Mouse (Mus musculus) heart, adult 18-20 months (tissue): ENCODE results near the gene Enpep. TPM values are rescaled to one million over a fixed set of nuclear protein-coding genes. Genes with fewer than 3 reads are reported as not detected.

Experiments
- DNase-seq, 2 experiments: peaks; one replicate each; pipeline ENCODE4 v3.0.0; 2021 to 2022; ENCODE audit warnings: mixed read lengths in 1 of 2
- total RNA-seq, 2 experiments: library from RNA; stranded (reverse); gene quantifications; 2 replicates each; pipeline ENCODE4 v1.2.3; 2021

The Enpep gene
- total RNA-seq, 2 experiments from 2014 or later: 5.5 to 6.5 TPM

DNA sequence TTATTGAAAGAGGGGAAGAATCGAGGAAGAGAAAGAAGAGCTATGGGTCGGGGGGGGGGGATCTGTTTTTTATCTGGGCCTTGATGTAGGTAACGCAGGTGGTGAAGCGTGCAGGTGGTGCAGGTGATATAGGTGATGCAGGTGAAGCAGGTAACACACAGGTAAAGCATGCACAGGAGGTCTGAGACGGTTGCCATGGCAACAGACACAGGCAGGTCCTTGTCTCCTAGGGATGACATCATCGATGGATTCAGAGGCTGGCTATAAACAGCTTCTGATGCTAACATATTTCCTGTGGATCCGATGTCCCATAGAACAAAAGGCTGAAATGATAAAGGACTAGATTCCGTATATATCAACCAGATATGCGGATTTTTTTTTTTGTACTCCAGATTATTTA, 81.5 kb downstream of the Enpep start:
- no peak for DNase-seq

- no peak for DNase-seq
Measured at GRCm38 (mm10) chr3:129238664-129239258, 93.8 kb downstream of the Enpep start.

GRCm38 (mm10) chr3:129238010-129238409, 94.5 kb downstream of the Enpep start:
- DNase-seq: no peak

- DNase-seq: no peak
Measured at GRCm38 (mm10) chr3:129227331-129227730, 105.2 kb downstream of the Enpep start.

GRCm38 (mm10) chr3:129226681-129227080, 105.8 kb downstream of the Enpep start:
- DNase-seq: no peak

DNA sequence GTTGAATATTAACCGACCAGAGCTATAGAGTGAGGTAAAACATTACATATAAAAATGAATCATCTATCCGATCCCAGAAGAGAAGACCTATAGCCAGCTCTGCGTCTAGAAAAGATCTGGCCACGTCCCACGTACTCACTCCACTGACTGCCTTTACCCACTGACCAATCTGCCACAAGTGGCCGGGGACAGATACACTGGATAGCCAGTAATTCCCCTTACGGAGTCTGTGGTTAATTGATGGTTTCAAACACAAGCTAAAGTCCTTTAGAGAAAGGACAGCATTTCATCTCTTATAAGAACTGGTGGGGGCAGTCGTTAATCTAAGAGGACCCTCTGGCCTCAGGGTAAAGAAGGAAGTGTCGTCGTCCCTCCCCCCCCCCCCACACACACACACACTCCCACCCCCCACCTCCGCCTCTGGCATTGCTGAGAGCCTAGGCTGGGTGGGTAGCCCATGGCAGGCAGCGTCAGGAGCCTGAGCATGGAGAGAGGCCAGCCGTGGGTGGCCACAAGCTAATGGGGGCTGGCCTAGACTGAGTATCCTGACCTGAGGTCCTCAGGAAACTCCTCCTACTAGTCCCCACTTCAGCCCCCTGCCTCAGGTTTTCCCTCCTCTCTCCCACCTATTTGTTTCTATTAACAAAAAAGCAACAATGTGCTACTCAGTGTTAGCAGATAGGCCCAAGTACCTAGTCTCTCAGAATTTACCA, 106.8 kb downstream of the Enpep start:
- DNase-seq: no peak

GRCm38 (mm10) chr3:129224806-129225576, 107.5 kb downstream of the Enpep start:
- DNase-seq: no peak

DNA sequence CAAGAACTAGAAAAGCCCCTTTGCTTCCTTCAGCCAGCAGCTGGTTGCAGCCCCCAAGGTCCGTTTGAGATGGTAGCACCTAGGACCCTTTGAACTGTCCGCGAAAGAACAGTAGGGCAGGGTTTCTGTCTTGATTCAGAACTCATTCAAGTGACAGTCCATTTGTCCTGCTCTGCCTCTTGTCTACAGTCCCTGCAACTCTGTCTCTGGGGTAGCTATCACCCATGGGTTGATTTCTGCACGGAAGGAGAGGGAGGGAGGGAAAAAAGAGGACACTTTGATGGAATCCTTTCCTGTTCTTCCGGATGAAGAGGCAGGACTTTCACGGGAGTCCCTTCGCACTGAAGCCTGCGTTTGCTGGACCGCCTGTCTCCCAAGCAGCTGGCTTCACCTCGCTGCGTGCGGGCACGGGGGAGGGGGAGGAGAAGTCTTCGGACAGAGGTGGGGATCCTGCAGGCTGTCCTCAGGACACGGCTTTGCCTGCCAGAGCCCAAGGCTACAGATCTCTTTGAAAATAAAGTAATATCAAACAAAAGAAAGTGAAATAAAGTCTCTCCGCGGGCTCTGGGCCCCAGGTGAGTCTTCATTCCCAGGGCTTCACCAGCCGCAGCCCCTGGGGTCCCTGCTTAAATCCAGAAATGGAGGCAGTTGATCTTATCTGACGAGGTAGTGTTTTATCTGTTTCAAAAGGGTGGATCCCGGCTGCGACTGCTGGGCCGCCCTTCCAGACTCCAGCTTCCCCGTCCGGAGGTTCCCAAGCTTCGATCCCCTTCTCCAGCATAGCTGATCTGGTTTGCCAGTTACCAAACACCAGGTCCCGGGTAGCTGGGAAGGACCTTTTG, 108.3 kb downstream of the Enpep start:
- DNase-seq: peak in 1 of 2 experiments; percentile 17

DNA sequence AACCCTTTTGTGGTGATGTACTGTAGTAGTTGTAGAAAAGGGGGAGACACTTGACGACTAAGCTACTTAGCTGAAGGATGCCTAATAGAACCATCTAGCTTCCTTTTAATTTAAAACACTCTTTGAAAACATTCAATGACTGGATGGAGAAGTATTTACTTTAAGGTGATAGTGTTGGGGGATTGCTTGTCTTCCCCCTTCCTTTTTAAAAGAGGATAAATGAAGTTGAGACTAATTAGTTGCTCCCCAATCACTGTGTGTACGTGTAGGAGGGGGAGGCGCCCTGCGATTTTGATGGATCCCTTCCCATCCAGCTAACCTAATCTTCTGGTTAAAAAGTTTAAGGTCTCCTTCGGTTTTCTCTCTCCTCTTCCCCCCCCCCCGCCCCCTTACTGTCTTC, 109.1 kb downstream of the Enpep start:
- DNase-seq: no peak

GRCm38 (mm10) chr3:129222448-129223290, 109.9 kb downstream of the Enpep start:
- DNase-seq: no peak

DNA sequence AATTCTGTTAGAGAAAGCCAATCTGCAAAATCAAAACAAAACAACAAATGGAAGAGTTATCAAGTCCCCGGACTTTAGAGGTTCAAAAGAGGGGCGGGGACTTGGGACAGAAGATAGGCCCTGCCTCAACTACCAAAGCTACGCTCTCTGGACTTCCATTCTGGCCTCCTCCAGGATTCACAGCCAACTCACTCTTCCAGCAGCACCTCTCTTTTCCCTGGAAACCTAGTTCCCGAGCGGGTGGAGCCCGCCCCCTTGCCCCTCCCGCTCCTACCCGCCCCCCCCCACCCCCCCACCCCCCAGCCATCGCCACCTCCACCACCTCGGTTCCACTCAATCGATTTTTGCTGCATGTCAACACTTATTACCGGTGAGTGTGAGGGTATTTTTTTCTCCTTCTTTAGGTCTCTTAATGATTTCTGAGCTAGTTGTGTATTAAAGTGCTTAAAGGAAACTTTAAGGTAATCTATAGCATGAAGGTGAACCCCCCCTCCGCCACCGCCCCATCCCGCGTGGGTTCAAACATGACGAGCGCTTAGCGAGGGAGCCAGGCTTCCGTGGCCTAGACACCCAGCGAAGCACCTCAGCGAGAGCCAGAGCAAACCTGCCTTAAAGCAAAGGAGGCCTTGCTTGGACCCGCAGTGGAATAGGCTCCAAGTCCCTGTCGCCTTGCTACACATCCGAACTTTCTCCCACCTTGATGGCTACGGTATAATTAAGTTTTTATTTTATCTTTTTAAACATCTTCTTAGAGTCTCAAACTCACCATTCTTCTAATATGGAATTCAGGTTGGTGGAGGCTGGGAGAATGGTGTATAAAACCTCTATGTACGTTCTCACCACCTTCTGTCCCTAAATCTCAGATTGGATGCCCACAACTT, 110.9 kb downstream of the Enpep start:
- DNase-seq: no peak

- no peak for DNase-seq
Measured at GRCm38 (mm10) chr3:129220681-129221379, 111.7 kb downstream of the Enpep start.

DNA sequence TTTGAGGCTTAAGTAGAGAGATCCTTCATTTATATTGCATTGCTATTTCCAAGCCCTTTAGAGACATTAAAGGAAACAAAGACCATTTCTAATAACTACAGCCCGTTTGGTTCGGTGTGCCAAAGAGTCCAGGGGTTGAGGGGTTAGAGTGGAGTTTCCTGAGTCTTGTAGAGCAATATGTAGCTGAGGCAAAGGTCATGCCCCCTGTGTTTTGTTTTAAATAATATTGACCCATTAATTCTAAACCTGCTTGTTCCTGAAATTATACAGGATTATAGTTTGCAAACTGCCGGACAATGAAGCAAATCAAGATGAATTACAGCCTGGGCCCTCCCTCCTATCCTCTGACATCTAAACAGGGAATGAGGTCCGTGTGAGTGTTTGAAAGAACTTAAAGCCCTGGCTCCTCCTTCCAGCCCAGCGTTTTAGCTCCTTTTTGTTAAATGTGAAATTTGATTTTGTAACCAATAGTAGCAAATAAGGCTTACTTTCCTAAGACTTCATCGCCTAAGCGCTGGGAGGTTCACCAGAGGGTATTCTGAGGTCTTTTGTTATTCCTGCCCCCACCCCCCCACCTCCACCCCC, 112.3 kb downstream of the Enpep start:
- DNase-seq: no peak

Other genes starting within 250 kb of the Enpep start
- under 1 TPM; 0.36 to 0.50 TPM for gene Pitx2, start 132.8 kb downstream of the Enpep start, total RNA-seq
- 10 to 100 TPM in 1 of 2 experiments, under 1 TPM in 1; 0.65 to 13.4 TPM for gene Elovl6, start 199.6 kb upstream of the Enpep start, total RNA-seq